In the genomic region with DNA sequence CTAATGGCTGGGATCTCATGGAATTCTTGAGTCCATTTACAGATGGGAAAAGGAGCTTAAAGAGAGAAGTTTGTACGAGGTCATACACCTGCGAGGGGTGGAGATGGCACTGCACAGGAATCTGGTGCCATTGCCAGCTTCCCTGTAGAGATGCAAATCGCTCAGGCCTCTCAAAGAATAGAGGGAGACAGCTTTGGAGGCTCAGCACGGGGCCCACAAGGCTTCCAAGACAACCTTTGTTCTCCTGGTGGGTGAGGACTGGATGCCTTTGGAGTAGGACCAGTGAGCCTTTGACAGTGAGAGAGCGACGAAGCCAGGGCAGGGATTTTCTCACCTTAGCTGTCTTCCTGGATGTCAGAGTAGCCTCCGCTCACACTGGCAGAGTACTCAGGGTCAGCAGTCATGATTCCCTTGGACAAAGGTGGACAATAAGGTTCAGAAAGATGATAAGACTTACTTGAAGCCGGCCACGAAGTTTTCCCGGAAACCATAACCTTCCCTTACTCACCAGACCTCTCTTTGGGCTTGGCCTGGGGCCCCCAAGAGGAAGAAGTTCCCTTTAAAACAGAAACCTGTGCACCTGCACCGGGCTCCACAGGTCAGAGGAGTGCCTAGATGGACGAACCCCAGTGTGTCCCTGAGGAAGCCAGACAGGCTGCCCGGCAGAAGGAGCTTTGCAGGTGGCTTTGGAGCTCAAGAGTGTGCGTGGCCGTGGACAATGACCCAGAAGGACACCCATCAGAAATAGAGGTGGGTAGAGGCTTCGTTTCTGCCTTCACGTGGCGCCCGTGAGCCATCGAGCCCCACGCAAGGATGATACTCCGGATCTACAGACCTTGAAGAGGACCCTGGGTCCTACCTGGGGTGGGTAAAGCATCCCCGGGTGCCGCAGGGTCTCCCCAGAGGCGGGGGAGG, we compare ENCODE assay signal across 7 mouse cellular contexts. TPM values are rescaled to one million over a fixed set of nuclear protein-coding genes. Genes with fewer than 3 reads are reported as not detected.
DNase-seq lines count a peak whose midpoint lies in the region; ATAC-seq and TF ChIP-seq lines count a peak whose summit lies in the region.

TSS of gene Tmem74b (plus strand) at position 778 of the 915 bp plus-strand sequence.

- peak within 1 kb of the TSS; percentile 88 for H3K4me3 ChIP-seq in forebrain, postnatal 0 days (ENCODE audit: low read depth, low read length)
- peak within 1 kb of the TSS; percentile 48 for H3K4me3 ChIP-seq in liver, embryonic 16.5 days (ENCODE audit: low read depth, low read length)

- WGBS in forebrain, postnatal 0 days = 4% methylated on average over 25 of the region's 25 CpGs
- WGBS in liver, embryonic 16.5 days (ENCODE audit: insufficient replicate concordance) = 5% methylated on average over 25 of the region's 25 CpGs

- peaks cover 4% of the 10 kb centered on the region; the same call in 1 of the 2 replicates for H3K4me1 ChIP-seq in forebrain, postnatal 0 days (ENCODE audit: insufficient read depth)
- no peaks in the 10 kb centered on the region; the same call in 1 of the 2 replicates for H3K4me1 ChIP-seq in liver, embryonic 16.5 days (ENCODE audit: control insufficient read depth, low read depth, low read length)

- H3K27ac ChIP-seq in forebrain, postnatal 0 days (ENCODE audit: low read depth, low read length) = peak within 1 kb of the TSS; percentile 54
- H3K27ac ChIP-seq in liver, embryonic 16.5 days (ENCODE audit: low read length) = no peak within 1 kb of the TSS

- TF ChIP-seq CTCF in forebrain, postnatal 0 days (IDR thresholded peaks at IDR 0.05; ENCODE audit: low read depth) = peak; percentile 34

- peak within 1 kb of the TSS; percentile 81 for H3K9ac ChIP-seq in forebrain, postnatal 0 days
- no peak within 1 kb of the TSS for H3K9ac ChIP-seq in liver, embryonic 16.5 days (ENCODE audit: low read depth, low read length)

- no peak for DNase-seq in left cerebral cortex, postnatal 4 days
- DNase-seq in left cerebral cortex, adult 11 months (ENCODE audit: low spot score) = no peak
- DNase-seq in cerebellum, postnatal 14 days = peak; percentile 33 to 46
- DNase-seq in forebrain, postnatal 0 days = peak; percentile 18
- no peak for DNase-seq in adrenal gland, postnatal 14 days

- intact Hi-C loops in left cerebral cortex, postnatal 4 days (cut with DNase I) = loop anchor here (10.0 kb wide), 1 partner anchor 197 kb away; no protein-coding TSS in a partner anchor

- H3K27me3 ChIP-seq in forebrain, postnatal 0 days (ENCODE audit: insufficient read depth, low read length) = no peaks in the 10 kb centered on the region
- peaks cover 47% of the 10 kb centered on the region for H3K27me3 ChIP-seq in liver, embryonic 16.5 days (ENCODE audit: control insufficient read depth, insufficient read depth, low read depth, low read length)

- peak within 1 kb of the TSS; percentile 87 for H3K4me2 ChIP-seq in forebrain, postnatal 0 days (ENCODE audit: low read depth)
- H3K4me2 ChIP-seq in liver, embryonic 16.5 days (ENCODE audit: low read depth, low read length) = peak within 1 kb of the TSS; percentile 72

- peaks cover 11% of the 10 kb centered on the region for H3K36me3 ChIP-seq in forebrain, postnatal 0 days (ENCODE audit: insufficient read depth)
- H3K36me3 ChIP-seq in liver, embryonic 16.5 days (ENCODE audit: control insufficient read depth, insufficient read depth) = no peaks in the 10 kb centered on the region

- H3K9me3 ChIP-seq in forebrain, postnatal 0 days (ENCODE audit: low read length) = no peaks in the 10 kb centered on the region
- H3K9me3 ChIP-seq in liver, embryonic 16.5 days (replicated peaks; ENCODE audit: control insufficient read depth, low read length) = no peaks in the 10 kb centered on the region

- no peak for ATAC-seq in forebrain, postnatal 0 days
- no peak for ATAC-seq in liver, embryonic 16.5 days (ENCODE audit: low read depth)
- no peak for ATAC-seq in megakaryocyte-erythroid progenitor cell, adult 5-6 weeks (replicated peaks; ENCODE audit: low FRiP score, low TSS enrichment, poor library complexity, severe bottlenecking)

RNA-seq across cellular contexts. Expression of gene Tmem74b, which starts in this region (rescaled TPM):
- total RNA-seq in left cerebral cortex, postnatal 4 days (2021) = 10 to 100 TPM; 29.3 to 30.3 TPM
- total RNA-seq in forebrain, postnatal 0 days (2014; rRNA removed) = 22.9 and 30.6 TPM in 2 replicates
- 23.1 and 26.2 TPM in 2 replicates for polyA plus RNA-seq in forebrain, postnatal 0 days (2015; fragmentation: Nextera tagmentation; extraction: Ambion mirVana)
- 0.11 TPM in 1 of 2 replicates, not detected in the other for polyA plus RNA-seq in liver, embryonic 16.5 days (2015; fragmentation: Nextera tagmentation; extraction: Ambion mirVana)
- total RNA-seq in megakaryocyte-erythroid progenitor cell, adult 5-6 weeks (2014; fragmentation: Nextera tagmentation) = not detected in 2 replicates
- not detected in 2 replicates for total RNA-seq in megakaryocyte-erythroid progenitor cell, adult 5-6 weeks (2017)
- 0.85 and 1.9 TPM in 2 replicates for total RNA-seq in adrenal gland, postnatal 14 days (2021)

Comparison
In these comparisons a context has a peak if more than half of its experiments do, and no peak if none do; other contexts are left out.
1. RNA of gene Tmem74b (polyA plus RNA-seq): 23.1 to 26.2 TPM in forebrain, postnatal 0 days; 0.11 TPM in liver, embryonic 16.5 days; every median in the first group is over 10 times any median in the second.
2. DNase-seq: peak in cerebellum, postnatal 14 days (2 of 2) and forebrain, postnatal 0 days (single experiment); none in left cerebral cortex, postnatal 4 days (single experiment), left cerebral cortex, adult 11 months (single experiment) and adrenal gland, postnatal 14 days (single experiment).